Mouse (Mus musculus): Measurements from ENCODE around the gene Tfr2.

Gene Tfr2

DNA sequence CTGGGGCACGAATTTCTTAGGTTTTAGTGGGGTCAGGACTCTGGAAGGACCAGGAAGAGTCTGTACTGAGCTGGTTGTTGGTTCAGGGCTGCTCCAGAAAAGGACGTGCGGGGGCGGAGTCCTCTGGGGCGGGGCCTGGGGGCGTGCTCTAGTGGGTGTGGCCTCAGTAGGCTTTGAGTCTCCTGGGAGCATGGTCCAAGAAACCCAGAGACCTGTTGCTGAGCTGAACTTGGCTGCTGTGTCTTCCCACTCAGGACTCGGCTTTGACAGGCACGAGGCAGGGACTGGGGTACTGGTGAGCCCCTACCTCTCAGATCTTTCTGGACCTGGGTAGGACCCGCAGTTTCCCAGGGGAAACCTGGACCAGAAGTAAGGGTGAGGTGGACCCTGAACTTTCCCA lies at the start of gene Tfr2:
Tfr2 (plus strand) TSS at position 176 of the 400 bp plus-strand sequence.
- WGBS = 39% methylated on average over 9 of the region's 9 CpGs

DNA sequence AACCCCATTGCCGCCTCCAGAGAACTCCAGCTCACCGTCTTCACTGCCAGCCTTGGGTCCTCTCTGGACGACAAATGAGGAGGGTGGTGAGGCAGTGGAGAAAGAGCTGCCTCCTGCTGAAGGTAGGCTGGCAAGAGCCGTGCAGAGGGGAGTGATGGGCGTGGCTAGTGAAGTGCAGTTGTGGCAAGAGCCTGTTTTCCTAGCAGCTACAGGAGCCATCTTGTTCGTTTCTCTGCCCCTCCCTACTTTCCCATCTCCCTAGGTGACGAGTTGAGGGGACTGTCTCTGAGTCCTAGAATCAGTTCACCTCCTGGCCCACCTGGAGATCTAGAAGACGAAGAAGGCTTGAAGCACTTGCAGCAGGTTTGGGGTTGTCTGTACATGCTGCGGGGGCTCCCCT lies 47.8 kb upstream of the Tfr2 start:
- WGBS = 64% methylated on average over 9 of the region's 9 CpGs

DNA sequence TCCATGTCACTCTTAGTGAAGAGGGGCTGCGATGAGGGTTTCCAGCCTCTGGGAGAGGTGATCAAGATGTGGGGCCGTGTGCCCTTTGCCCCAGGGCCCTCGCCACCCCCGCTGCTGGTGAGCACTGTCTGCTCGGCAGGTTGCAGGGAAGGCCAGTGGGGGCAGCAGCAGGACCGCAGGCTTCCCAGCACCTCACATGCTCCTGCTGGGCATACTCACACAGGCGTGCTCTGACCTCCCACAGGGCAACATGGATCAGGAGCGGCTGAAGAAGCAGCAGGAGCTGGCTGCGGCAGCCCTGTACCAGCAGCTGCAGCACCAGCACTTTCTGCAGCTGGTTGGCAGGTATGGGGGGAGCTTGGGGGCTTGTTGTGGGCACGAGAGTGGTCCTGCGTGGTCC lies 46.9 kb upstream of the Tfr2 start:
- WGBS = 77% methylated on average over 11 of the region's 11 CpGs

DNA sequence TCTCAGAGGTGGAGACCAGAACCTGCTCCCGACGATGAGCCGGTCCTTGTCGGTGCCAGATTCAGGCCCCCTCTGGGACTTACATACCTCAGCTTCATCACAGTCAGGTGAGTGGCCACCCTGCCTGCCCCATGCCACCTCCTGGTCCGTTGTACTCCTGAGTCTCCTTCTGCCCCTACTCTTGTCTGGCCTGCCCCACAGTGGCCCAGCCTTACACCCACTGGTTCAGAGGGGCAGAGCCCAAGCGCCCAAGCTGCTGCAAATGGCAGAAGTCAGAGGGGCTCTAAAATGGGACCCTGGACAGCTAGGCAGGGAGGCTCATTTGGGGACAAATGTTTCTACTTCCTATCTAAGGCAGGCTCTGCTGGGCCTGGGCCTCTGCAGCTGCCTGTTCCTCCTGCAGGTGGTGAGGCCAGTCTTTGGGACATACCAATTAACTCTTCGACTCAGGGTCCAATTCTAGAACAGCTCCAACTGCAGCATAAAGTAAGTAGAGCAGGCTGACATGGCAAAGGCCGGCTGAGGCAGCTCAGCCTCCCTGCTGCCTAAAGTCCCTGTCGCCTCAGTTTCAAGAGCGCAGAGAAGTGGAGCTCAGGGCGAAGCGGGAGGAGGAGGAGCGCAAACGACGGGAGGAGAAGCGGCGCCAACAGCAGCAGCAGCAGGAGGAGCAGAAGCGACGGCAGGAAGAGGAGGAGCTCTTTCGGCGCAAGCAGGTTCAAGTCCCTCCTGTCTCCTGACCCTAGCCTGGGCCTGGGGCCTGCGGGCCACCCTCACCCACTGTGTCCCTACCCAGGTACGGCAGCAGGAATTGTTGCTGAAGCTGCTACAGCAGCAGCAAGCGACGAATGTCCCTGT lies 46.0 kb upstream of the Tfr2 start:
- 77% methylated on average over 25 of the region's 25 CpGs for WGBS

DNA sequence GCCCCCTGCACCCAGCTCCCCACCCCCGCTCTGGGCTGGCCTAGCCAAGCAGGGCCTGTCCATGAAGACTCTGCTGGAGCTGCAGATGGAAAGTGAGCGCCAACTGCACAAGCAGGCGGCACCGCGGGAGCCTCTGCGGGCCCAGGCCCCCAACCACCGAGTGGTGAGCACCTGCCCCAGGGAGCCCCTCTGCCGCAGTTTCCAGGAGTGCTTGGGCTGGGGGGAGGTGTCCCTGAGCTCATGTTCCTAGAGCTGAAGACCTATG lies 45.5 kb upstream of the Tfr2 start:
- WGBS = 84% methylated on average over 8 of the region's 8 CpGs

DNA sequence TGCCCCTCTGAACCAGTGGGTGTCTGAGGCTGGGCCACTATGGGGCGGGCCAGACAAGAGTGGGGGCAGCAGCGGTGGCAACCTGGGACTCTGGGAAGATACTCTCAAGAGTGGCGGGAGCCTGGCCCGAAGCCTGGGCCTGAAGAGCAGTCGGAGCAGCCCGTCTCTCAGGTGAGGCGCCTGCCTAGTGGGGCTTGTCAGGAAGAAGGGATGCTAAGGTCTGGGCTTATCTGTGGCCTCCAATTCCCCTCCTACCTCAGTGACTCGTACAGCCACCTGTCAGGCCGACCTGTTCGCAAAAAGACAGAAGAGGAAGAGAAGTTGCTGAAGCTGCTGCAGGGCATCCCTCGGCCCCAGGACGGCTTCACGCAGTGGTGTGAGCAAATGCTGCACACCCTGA lies 45.0 kb upstream of the Tfr2 start:
- 85% methylated on average over 13 of the region's 13 CpGs for WGBS

DNA sequence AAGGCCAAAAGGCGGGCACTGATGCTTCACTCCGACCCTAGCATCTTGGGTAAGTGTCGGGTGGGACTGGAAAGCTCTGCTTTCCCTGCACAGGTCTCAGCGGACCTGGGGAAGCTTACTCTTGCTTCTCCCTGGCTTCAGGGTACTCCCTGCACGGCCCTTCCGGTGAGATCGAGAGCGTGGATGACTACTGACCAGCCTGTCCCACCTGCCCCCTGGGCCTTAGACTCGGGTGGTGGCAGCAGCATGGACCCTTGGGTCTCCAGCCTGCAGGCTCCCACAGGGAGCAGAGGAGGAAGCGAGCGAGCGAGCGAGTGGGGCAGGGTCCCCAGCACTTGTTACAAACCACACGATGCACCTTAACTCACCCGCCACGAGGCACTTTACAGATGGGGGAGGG lies 44.1 kb upstream of the Tfr2 start:
- WGBS = 68% methylated on average over 16 of the region's 16 CpGs

DNA sequence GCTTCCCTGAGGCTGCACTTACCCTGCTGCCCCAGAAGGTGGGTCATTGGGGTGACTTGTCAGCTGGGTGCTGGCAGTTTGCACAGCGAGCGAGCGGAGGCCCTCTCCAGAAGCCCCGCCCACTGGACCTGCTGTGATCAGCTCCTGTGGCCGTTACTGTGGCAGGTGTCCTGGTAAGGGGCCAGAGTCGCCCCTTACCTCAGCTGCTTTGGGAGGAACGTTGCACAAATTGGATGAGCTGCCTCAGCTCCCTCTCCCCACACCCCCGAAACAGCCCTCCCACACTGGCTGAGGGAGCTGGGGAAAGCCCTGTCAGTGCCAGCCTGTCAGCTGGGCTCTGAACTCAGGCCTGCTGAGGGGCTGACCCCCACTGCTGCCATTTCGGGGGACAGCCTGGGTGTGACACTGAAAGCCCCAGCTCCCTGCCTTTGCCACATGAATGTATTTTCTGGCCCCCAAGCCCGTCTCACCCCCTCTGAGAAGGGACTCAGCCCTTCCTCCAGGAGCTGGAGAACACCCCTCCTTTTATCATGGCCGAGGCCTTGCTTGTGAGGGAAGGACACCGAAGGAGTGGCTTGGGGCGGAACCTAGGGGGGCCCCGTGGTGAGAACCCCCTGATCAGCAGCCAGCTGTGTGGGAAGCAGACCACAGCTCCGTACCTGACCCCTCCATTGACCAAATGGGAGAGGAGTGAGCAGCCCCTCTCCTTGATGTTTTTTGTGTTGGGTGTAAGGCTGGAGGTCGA lies 43.3 kb upstream of the Tfr2 start:
- 24% methylated on average over 16 of the region's 16 CpGs for WGBS

DNA sequence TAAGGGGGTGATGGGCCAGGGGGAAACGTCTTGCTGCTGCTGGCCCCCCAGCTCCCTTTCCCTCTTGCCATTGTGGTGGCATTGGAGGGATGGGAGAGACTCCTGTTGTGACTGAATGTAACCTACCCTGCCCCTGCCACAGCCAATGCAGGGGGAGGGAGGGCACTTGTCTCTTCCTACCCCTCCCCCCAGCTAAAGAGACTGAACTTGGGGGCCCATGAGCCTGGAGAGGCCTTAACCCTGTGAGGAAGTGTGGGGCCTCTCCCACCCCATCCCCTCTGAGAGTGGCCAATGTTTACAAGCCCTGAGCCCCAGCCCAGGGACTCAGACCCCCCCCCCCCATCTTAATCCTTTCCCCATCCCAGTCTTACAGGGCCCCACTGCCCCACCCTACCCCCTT lies 42.2 kb upstream of the Tfr2 start:
- 18% methylated on average over 1 of the region's 1 CpGs for WGBS

DNA sequence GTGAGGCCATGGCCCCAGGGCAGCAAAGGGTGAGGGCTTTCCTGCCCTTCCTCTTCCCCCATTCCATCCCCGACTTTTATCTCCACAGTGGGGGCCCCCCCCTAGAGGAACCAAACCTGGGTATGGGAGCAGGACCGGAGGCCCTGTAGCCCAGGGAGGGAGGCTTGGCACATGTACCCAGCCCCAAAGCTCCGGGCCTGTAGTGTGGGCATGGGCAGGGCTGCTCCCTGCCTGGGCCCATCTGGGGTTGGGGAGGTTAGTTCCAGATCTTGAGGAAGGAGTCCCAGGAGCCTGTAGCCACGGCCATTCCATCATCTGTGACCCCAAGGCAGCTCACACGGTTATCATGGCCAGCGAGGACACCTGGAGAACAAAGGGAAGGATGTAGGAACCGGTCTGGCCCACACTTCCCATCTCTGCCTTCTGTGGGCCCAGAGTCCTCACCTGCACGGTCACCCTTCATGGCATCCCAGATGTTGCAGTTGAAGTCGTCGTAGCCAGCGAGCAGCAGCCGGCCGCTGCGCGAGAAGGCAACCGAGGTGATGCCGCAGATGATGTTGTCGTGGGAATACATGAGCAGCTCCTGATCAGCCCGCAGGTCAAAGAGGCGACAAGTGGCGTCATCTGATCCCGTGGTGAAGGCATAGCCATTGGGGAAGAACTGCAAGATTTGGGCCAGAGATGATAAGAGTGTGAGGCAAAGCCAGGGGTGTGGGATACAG lies 41.2 kb upstream of the Tfr2 start:
- 67% methylated on average over 22 of the region's 22 CpGs for WGBS

DNA sequence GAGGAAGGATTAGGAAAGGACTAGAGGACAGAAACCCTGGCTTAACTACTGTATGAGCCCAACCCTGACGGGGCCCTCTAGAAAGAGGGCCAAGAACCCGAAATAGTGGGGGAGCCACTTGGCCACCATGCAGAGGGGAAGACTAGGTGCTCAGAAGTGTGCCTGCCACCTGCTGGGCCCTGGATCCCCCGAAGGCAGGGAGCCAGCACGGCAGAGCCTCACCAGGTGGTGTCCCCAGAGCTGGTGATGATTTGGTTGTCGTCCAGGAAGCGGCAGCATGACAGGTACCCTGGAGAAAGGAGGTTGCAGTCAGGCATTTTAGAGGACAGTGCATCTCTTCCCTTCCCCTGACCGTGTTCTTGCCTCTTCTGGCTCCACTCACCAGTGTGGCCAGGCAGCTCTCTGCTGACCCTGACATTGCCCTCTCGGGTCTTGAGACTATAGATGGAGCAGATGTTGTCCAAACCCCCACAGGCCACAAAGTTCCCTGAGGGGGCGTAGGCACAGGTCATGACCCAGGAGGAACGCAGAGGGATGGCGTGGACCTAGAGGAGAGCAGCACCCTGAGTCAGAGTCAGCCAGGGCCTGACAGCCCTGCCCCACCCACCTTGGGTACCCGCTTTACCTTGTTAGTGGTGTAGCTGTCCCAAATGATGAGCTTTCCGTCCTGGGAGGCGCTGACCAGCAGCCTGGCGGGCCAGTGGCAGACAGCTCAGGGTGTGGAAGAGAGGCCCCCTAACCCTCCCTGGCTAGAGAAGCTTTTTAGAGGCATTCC lies 40.2 kb upstream of the Tfr2 start:
- 55% methylated on average over 15 of the region's 15 CpGs for WGBS

DNA sequence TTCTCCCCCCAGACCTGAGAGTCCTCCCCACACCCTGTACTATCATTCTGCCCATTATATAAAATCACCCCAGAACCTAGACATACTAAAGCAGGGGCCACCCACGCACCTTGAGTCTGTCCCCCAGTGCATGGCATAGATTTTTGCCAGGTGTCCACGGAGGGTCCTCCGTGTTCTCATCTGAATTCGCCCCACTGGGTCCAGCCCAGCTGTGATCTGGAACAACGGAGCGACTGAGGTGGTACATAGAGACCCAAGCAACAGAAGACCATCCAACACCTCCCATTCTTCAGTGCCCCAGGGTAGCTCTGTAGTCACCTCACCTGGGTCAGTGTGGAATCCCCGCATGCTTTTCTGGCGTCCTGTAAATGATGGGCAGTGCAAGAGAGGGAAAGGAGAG lies 39.6 kb upstream of the Tfr2 start:
- 35% methylated on average over 8 of the region's 8 CpGs for WGBS

DNA sequence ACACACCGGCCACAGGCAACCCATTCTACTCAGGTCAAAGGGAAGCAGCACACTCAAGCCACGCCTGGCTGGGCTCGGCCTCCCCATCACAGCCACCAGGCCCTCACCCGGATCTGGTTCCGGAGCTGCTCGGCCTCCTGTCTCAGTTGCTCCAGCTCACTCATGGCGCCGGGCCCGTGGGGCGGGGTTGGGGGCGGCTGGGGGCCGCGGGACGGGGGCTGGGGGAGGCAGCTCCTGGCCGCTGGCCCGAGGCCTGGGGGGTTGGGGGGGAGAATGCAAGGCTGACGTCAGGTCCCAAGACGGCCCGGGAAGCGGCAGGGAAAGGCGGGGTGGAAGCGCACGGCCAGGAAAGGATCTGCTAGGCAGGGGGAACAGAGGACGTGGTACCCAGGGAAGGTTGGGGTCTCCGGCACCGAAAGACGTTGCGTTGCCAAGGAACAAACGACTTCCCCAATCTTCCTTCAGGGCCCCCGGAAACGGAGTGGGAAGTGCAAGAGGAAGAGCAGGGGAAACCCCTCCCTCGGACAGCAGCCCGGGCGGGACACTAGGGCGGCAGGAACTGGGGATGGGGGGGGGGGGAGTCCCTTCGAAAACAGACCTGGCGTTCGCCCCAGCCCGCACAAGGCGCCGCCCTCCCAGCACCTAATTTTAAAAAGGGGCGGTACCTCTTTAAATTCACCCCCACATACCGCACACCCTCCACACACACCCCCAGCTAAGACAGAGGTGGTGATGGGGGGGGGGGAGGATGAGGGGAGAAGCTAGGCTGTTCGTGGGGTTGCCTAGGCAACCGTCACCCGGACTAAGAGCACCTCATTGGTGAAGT lies 38.8 kb upstream of the Tfr2 start:
- WGBS = under 1% methylated on average over 46 of the region's 46 CpGs

DNA sequence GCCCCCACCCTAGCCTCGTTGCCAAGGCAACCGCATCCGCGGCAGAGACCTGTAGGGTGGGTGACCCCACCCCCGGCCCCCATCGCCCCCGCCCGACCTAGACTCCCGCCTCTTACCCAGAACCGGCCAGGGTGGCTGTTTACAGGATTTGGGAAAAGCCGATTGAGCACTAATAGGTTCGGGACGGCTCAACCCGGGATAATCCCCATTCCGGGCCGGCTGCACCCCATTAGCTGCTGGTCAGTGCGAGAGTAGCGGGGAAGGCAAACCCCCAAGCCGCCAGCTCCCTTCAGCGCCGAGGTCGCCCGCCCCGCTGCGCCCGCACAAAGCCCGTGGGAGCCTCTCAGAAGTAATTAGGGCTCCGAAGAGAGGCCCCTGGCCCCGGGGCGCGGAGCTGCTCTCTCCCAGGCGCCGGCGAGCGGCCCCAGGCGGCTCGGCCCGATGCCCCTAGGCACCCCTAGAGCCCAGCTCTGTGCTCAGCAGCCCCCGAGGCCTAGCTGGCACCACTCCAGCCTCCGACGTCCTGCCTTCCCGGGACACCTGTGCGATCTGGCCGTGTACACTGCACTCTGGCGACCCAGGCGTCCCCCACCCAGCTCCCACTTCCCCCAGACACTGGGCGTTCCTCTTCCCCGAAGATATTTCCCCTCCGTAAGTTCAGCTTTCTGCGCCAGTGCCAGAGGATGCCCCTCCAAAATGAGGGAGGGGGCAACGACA lies 38.1 kb upstream of the Tfr2 start:
- WGBS = 1% methylated on average over 51 of the region's 51 CpGs

DNA sequence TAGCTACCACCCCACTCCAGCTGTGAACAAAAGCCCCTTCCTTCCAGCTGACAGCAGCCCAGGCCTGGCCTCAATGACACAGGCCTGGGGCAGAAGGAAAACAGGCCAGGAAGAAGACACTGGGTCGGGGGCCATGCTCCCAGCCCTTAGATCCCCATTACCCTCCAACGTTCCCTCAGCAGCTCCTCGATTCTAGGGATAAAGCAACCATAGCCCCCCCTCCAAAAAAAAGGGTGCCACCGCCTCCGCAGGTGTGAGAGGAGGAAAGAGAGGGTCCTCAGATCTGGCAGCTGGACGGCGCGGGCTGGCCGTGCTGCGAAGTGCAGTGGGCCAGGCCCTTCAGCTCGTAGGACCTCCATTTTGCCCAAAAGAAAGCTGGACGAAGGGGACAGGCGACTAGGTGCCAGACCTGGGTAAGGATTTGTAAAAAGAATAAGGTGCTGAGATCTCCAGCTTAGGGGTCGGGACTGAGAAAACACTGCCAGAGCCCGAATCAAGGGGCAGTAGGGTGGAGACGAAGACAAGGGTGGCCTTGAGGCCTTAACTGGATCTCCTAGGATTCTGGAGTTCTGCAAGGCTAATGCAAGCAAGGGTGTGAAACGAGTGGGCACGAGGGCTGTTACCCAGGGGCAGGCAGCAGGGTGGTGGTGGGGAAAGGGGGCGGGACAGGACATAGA lies 37.4 kb upstream of the Tfr2 start:
- WGBS = under 1% methylated on average over 19 of the region's 19 CpGs

DNA sequence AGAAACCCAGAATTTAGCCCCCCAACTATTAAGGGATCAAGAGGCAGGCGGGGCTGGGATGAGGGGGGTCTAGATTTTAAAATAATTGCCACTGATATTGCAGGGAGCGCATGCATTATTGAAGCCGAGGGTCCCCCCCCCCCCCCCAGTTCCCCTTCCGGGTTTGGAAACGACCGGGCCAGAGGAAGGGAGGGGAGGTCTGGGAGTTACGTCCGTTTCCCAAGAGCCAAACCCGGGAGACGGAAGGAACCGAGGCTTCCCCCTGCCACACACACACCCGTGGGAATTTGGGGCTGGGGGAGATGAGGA lies 36.9 kb upstream of the Tfr2 start:
- 0% methylated on average over 12 of the region's 12 CpGs for WGBS

DNA sequence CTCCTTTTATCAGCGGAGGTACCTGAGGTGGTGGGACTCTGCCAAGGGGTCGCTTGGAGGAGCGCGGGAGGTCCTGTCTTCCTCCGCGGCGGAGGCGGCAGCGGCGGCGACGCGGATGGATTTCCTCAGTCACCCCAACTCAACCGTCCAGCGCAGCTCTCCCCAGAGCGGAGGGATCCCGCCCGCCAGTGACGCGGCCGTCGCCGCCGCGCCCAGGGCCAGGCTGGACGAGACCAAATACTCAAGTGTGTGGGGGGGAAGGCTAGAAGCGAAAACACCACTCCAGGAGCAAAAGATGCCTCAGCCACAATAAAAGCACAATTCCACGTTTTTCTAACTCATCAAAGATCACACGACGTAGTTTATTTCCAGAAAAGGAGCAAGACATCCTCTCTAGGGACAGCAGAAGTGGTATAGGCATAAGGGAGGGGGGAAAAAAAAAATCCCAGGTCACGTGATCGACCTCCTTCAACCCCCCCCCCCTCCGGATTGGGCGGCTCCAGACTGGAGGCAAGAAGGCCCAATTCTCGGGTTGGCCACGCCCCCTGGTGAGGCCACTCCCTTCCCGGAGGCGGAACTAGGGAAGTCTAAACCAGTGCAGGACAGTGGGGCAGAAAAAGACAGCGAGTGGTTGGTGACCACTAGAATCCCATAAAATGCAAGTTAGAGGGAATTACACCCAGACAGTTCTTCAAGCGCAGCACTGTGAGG lies 36.4 kb upstream of the Tfr2 start, which contains the start of the genes Epo and Gnb2:
Epo (minus strand) TSS at position 126 of the 711 bp plus-strand sequence.
Gnb2 (minus strand) TSS at position 394 of the 711 bp plus-strand sequence.
- WGBS = under 1% methylated on average over 40 of the region's 40 CpGs

DNA sequence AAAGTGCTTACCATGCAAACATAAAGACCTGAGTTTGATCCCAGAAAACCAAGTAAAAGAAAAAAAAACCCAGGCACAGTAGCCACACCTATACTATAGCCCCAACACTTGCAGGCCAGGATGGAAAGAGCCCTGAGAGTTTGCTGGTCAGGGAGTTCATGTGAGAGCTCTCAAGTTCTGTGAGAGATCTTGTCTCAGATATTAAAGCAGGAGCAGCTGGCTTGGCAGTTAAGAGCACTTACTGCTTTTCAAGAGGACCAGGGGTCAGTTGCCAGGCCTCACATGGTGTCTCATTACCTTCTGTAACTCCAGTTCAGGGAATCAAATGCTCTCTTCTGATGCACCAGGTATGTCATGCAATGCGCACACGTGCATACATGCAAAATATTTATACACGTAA lies 34.9 kb upstream of the Tfr2 start:
- 98% methylated on average over 3 of the region's 3 CpGs for WGBS

DNA sequence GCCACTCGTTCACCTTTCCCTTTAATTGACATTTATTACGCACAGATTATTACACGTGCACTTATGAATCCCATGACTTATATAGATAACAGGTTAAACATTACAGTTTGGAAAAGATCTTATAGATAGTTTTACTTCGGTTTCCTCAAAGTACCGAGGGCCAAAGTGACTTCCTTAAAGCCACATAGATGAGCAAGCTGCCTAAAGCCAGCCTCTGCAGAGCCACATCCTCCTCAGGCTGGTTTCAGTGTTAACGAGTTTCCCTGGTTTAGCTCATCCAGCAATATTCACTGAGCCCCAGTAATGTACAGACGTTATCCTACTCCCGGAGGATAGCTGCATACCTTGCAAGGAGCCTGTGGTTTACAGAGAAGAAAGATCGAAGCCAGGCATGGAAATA lies 34.3 kb upstream of the Tfr2 start:
- 82% methylated on average over 9 of the region's 9 CpGs for whole genome bisulfite sequencing

Data from cerebral cortex, adult 2 months (tissue).